Mouse (Mus musculus): ENCODE measurements at regions not wholly inside any gene's neighbourhood (a gene's known extent, or its start where the extent isn't known, plus 50 kb on each side); places are given as distances from the start of the nearest gene placed in this dataset.

GRCm38 (mm10) chr1:94868872-94869271 is 444.6 kb upstream of the Fam174a start:
- H3K79me2 ChIP-seq (ENCODE audit: control insufficient read depth, insufficient read depth, low read length, poor library complexity): no peaks in the 10 kb centered on the region
- no peaks in the 10 kb centered on the region for H3K27me3 ChIP-seq (ENCODE audit: control insufficient read depth in 1 of 2, insufficient read depth in 2 of 2, low read length in 2 of 2)
- H3K9me3 ChIP-seq (replicated peaks; ENCODE audit: insufficient read depth, low read length): no peaks in the 10 kb centered on the region
- H3K4me3 ChIP-seq (ENCODE audit: control insufficient read depth in 1 of 2, insufficient read depth in 1 of 2, low read depth in 2 of 2, low read length in 2 of 2): no peak overlapping the region
- H3K27ac ChIP-seq (ENCODE audit: control insufficient read depth, low read depth, low read length): no peak overlapping the region
- TF ChIP-seq MYC (IDR thresholded peaks at IDR 0.05; ENCODE audit: low read depth, low read length): no peak
- TF ChIP-seq MAFK (IDR thresholded peaks at IDR 0.05; ENCODE audit: borderline replicate concordance, low read depth, low read length): no peak
- TF ChIP-seq EP300 (IDR thresholded peaks at IDR 0.05; ENCODE audit: low read depth in 1 of 2, low read length in 2 of 2): peak in 1 of 2 experiments; percentile 80; a peak in 2 of 4 replicates
- no peak for TF ChIP-seq ZMIZ1 (IDR thresholded peaks at IDR 0.05; ENCODE audit: low read depth, low read length)
- 0 out of 2 replicates have a peak, but pooled peaks have one; percentile 21 for TF ChIP-seq ELF1 (IDR thresholded peaks at IDR 0.05; ENCODE audit: low read depth, low read length)
- no peak for TF ChIP-seq POLR2AphosphoS5 (IDR thresholded peaks at IDR 0.05; ENCODE audit: borderline replicate concordance, low read depth, low read length)
- 0 out of 2 replicates have a peak, but pooled peaks have one; percentile 14 for TF ChIP-seq ETS1 (IDR thresholded peaks at IDR 0.05; ENCODE audit: low read depth, low read length)
- no peak for TF ChIP-seq E2F4 (IDR thresholded peaks at IDR 0.05; ENCODE audit: borderline replicate concordance, low read depth, low read length)
- no peak for TF ChIP-seq KAT2A (conservative IDR thresholded peaks at IDR 0.05; ENCODE audit: low read depth, low read length)
- peak; percentile 83 for TF ChIP-seq ZNF384 (IDR thresholded peaks at IDR 0.05; ENCODE audit: low read depth, low read length)
- peak; percentile 83 for TF ChIP-seq ZKSCAN1 (IDR thresholded peaks at IDR 0.05; ENCODE audit: low read depth, low read length)
- TF ChIP-seq BHLHE40 (IDR thresholded peaks at IDR 0.05; ENCODE audit: borderline replicate concordance, low read depth, low read length): no peak
- TF ChIP-seq RCOR1 (IDR thresholded peaks at IDR 0.05; ENCODE audit: low read depth, low read length): peak; percentile 63; the same call in 1 of the 2 replicates
- TF ChIP-seq USF2 (IDR thresholded peaks at IDR 0.05; ENCODE audit: borderline replicate concordance in 1 of 2, insufficient read depth in 1 of 2, low read depth in 1 of 2, low read length in 2 of 2): no peak
- no peak for TF ChIP-seq GABPA (IDR thresholded peaks at IDR 0.05; ENCODE audit: low read depth, low read length)
- no peak for TF ChIP-seq CHD1 (IDR thresholded peaks at IDR 0.05; ENCODE audit: low read depth, low read length)
- no peak overlapping the region for H3K9ac ChIP-seq (ENCODE audit: control insufficient read depth, low read depth, low read length, poor library complexity, severe bottlenecking)
- DNase-seq (ENCODE audit: low read depth, low spot score): peak; percentile 72
- peaks cover 0 to 5% of the 10 kb centered on the region in 2 experiments; a peak in 1 of 4 replicates for H3K4me1 ChIP-seq (ENCODE audit: control insufficient read depth in 1 of 2, insufficient read depth in 2 of 2, low read length in 2 of 2)
- H3K36me3 ChIP-seq (ENCODE audit: control insufficient read depth in 1 of 2, insufficient read depth in 2 of 2, low read length in 2 of 2): peaks cover 0 to 4% of the 10 kb centered on the region in 2 experiments; a peak in 2 of 4 replicates

GRCm38 (mm10) chr1:94880553-94880952 is 432.9 kb upstream of the Fam174a start:
- H3K4me3 ChIP-seq (ENCODE audit: control insufficient read depth in 1 of 2, insufficient read depth in 1 of 2, low read depth in 2 of 2, low read length in 2 of 2): no peak overlapping the region
- H3K27ac ChIP-seq (ENCODE audit: control insufficient read depth, low read depth, low read length): no peak overlapping the region
- TF ChIP-seq MAFK (IDR thresholded peaks at IDR 0.05; ENCODE audit: borderline replicate concordance, low read depth, low read length): peak; percentile 75; the same call in 1 of the 2 replicates
- TF ChIP-seq CHD2 (IDR thresholded peaks at IDR 0.05; ENCODE audit: low read length): no peak

More at GRCm38 (mm10) chr1:94880553-94880952, 432.9 kb upstream of the Fam174a start:
- H3K4me1 ChIP-seq (ENCODE audit: control insufficient read depth in 1 of 2, insufficient read depth in 2 of 2, low read length in 2 of 2): no peaks in the 10 kb centered on the region
- DNase-seq (ENCODE audit: low read depth, low spot score): no peak
- H3K27me3 ChIP-seq (ENCODE audit: control insufficient read depth in 1 of 2, insufficient read depth in 2 of 2, low read length in 2 of 2): no peaks in the 10 kb centered on the region
- H3K9ac ChIP-seq (ENCODE audit: control insufficient read depth, low read depth, low read length, poor library complexity, severe bottlenecking): no peak overlapping the region
- no peaks in the 10 kb centered on the region for H3K36me3 ChIP-seq (ENCODE audit: control insufficient read depth in 1 of 2, insufficient read depth in 2 of 2, low read length in 2 of 2)
- no peaks in the 10 kb centered on the region for H3K79me2 ChIP-seq (ENCODE audit: control insufficient read depth, insufficient read depth, low read length, poor library complexity)
- H3K9me3 ChIP-seq (replicated peaks; ENCODE audit: insufficient read depth, low read length): no peaks in the 10 kb centered on the region
